Mouse (Mus musculus) adrenal gland, adult 18-20 months (tissue): ENCODE data around the gene Ceacam10. TPM values are rescaled to one million over a fixed set of nuclear protein-coding genes. Genes with fewer than 3 reads are reported as not detected.
"Not testable (repeated sequence)": the region's sequence is repeated elsewhere in the genome, so short reads cannot be mapped to it uniquely, and the experiment has no call there.

Source experiments
- DNase-seq, 2 experiments: peaks; one replicate each; pipeline ENCODE4 v3.0.0; 2021 to 2022; ENCODE audit warnings: low spot score in 2 of 2
- long read RNA-seq, 2 experiments: library from polyadenylated mRNA; stranded (forward); transcript quantifications; one replicate each; pipeline ENCODE4 v2.0.0; 2021
- total RNA-seq, 2 experiments: library from RNA; stranded (reverse); gene quantifications; 1 replicate in 1 of 2; 2 replicates in 1 of 2; pipeline ENCODE4 v1.2.3; 2021

Gene Ceacam10
- total RNA-seq: not detected
- long read RNA-seq, experiment 1: 0 reads
- long read RNA-seq, experiment 2: 0 reads

DNA sequence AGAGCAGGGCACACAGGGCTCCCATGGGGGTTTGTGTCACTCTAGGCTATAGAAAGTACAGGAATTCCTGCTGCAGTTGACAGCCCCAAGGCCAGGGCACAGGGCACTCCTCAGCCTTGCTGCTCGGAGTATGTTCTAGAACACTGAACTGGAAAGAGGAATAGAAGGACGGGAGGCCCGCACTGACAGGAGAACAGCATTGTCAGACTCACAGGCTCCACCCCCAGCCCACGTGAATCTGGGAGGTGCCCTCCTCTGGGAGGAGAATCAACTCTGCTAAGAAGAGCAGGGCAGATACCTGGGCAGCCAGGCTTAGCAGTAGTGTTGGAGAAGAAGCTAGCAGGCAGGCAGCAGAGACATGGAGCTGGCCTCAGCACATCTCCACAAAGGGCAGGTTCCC lies at the start of gene Ceacam10:
Ceacam10 (plus strand) TSS at position 289 of the 400 bp plus-strand sequence.
- DNase-seq: not testable (repeated sequence)

DNA sequence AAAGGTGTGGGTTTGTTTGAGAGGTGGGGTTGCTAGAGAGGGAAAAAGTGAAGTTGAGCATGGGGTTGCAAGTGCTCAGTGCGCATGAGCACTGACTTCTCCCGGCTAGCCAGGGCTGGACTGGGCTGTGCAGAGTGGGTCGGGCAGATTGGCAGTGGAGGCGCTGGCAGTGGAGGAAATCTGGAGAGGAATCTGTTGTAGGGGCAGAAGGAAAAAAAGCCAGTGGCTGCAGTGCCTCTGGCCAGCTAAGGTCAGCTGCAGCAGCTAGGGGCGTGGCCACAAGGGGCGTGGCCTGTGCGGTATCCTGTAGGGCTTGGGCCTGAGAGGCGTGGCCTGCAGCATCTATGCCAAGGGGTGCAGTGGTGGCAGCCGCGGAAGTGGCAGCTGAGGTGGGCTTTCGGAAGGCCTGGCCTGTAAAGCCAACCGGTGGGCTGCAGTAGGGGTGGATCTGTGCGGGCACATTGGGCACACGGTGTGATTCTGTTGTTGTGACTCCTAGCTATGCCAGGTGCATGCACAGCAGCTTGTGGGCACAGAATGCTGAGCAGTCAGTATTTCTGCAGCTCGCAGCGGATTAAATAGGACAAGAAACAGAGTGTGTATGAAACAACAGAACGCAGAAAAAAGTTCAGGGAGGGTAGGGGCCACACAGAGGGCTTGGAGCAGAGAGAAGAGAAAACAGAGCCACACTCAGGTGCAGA lies 40.9 kb upstream of the Ceacam10 start:
- no peak for DNase-seq

DNA sequence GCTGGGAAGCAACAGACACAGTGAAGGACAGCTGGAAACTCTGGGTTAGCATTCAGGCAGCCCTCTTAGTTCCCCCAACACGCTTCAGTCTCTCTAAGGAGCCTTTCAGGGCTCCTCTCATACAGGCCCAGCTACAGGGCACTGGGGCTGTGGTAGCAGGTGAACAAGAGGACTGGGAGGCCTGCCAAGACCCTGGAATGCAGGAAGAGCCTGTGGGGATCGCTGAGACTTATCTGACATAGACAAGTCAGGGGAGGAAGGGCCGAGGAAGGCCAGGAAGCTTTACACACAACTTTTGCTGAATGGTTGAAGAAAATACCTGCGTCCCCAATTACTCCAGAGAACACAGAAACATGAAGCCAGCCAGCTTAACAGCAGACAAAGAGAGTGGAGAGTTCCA lies 26.3 kb upstream of the Ceacam10 start:
- no peak for DNase-seq

DNA sequence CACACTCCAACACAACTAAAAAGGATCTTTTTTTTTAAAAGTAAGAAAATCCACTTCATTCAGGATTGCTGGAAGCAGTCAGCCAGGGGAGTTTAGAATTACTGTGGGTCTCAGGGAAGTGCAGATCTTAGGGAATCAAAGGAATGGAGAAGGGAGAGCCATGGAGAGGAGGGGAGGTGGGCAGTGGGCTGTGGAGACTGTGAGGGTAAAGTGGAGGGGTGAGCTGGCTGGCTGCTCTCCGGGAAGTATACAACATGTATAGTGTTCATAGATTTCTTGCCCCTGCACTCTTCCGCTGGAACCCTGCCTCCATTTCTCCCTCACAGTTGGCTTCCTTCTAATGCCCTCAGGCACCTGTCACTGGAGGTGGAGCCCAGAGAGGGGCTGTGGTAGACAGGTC lies 25.4 kb upstream of the Ceacam10 start:
- no peak for DNase-seq

DNA sequence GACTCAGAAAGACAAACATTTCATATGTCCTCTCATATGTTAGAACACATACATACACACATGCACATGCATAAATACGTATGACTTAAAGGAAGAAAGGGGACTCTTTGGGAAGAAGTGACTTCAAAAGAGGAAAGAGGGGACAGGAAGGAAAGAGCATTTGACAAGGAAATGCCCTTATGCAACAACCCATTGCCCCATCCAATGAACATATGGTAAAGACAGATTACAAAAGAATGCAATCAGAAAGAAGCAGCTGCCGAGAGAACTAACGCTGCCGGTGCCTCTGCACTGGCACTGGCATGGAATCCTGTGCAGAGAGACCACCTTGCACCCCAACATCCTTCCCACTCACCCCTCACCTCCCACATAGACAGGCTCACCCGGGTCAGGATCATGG lies 23.5 kb upstream of the Ceacam10 start:
- no peak for DNase-seq

DNA sequence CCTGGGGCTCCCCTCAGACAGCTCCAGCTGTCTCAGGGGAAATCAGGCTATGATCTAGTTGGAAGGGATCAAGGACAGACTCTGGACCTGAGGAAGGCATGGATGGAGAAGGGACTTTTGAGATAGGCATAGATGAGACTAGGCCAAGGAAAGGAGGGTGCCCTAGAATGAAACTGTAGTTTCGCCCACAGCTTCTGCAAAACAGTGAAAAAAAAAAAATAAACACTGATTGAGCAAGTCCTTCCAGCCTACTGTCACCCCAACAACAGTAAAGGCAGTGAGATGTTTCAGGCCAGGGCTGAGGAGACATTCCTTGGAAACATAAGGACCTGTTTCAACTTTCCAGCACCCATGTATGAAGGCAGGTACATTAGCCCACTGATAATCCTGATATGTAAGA lies 18.5 kb upstream of the Ceacam10 start:
- DNase-seq: no peak

DNA sequence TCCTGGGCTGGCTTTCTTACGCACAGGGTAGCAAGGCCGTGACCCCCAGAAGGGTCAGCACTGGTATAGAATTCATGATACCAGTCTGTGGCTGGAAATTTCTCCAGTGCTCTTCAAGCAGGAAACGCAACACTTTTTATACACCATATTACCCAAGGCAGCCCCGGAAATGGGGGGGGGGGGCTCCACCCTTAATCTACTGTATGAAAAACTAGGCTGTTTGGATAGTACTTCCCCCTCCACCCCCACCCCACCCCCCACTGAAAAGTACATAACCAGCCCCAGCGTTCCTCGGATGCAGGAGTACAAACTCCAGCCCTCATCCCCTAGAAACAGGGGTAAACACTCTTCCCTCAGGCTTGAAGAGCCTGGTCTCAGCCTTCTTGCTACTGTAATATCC lies 16.8 kb upstream of the Ceacam10 start, which contains the start of gene Cd177:
Cd177 (minus strand) TSS at position 101 of the 400 bp plus-strand sequence.
- DNase-seq: no peak

DNA sequence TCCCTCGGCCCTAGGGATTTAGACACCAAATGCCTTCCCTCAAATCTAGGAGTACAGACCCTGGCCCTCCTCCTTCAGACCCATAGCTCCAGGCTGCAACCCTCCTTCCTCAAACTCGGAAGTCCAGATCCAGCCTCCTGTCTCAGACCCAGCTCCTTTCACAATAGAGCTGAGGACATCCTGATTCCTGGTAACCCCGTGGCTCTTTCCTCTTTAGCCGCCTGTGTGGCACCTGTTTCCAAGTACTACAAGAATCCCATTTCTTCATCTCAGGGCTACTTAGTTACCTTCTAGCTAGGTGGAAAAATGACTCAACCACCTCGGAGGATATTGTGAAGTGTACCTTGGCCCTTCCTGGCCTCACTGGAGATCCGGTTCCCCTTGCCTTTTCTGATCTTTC lies 15.8 kb upstream of the Ceacam10 start:
- DNase-seq: no peak

DNA sequence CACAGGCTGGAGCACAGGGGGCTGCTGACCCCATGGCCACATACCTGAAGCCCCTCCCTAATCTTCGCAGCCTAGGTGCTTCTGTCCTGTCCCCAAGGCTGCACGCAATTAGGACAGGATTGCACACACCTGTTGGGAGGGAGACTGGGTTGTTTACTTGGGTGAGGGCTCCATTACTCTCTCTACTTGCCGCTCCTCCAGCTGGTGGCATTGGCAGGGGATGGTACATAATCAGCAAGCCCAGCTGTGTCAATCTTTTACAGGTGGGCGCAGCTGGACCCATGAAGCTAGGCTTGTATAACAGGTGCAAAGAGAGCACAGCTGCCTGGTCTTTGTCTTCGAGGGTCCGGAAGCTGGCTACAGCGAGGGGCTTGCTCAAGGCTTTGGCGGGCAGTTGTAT lies 14.4 kb upstream of the Ceacam10 start:
- no peak for DNase-seq

DNA sequence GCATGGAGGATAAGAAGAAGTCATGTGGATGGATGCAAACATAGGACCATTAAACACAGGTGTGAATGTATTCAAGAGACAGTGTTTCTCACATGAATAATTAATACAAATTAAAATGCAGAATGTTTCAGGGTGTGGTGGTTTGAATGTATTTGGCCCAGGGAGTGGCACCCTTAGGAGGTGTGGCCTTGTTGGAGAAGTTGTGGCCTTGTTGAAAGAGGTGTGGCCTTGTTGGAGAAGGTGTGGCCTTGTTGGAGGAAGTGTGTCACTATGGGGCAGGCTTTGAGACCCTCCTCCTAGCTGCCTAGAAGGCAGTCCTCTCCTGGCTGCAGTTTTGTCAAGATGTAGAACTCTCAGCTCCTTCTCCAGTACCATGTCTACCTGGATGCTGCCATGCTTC lies 5.6 kb upstream of the Ceacam10 start:
- DNase-seq: no peak

DNA sequence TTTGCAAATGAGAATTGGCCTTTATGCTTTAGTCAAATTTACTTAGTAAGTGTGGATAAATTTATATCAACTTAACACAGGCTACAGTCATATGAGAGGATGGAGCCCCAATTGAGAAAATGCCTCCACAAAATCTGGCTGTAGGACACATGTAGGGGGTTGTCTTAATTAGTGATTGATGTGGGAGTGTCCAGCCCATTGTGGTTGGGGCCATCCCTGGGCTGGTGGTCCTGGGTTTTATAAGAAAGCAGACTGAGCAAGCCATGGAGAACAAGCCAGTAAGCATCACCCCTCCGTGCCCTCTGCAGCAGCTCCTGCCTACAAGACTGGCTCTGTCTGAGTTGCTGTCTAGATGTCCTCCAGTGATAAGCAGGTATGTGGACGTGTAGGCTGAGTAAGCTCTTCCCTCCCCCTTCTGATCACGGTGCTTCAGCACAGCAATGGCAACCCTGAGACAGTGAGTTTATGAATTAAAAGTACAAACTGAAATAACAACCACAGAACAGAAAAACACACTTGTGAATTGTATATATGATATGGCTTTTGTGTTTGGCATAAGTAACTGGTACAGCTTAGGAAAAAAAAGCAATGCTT lies 3.0 kb upstream of the Ceacam10 start:
- no peak for DNase-seq

DNA sequence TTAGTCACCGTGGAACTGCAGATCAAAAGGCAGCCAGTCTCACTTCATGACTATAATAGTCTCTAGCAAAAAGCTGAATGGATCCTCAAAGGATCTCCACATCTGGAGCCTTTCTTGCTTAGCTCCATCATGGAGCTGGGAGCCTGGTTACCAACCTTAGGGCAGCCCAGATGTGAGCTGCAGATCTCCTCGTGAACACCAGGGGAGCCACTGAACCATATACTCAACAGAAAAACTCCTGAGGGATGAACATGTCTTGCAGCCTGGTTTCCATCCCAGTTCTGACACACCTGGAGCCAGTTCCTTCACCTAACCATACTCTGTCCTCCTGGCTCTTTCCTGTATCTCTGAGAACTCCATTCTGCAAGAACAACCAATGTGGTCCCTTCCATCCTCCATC lies 861 bp upstream of the Ceacam10 start:
- DNase-seq: no peak

DNA sequence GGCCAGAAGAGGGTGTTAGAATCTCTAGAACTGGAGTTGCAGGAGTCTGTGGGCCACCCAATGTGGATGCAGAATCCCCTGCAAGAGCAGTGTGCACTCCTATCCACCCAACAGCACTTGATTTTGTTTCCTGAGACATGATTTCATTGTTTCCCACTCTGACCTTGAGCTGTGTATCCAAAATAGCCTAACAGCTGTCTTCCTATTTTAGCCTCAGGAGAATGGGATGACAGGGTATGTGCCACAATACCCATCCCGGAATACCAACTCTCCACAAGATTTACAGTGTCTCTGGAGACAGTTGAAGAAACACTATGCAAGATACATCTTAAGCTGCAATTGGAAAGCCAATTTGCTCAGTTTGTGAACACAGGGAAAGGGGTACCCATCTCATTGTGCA lies 20.9 kb downstream of the Ceacam10 start:
- DNase-seq: no peak

DNA sequence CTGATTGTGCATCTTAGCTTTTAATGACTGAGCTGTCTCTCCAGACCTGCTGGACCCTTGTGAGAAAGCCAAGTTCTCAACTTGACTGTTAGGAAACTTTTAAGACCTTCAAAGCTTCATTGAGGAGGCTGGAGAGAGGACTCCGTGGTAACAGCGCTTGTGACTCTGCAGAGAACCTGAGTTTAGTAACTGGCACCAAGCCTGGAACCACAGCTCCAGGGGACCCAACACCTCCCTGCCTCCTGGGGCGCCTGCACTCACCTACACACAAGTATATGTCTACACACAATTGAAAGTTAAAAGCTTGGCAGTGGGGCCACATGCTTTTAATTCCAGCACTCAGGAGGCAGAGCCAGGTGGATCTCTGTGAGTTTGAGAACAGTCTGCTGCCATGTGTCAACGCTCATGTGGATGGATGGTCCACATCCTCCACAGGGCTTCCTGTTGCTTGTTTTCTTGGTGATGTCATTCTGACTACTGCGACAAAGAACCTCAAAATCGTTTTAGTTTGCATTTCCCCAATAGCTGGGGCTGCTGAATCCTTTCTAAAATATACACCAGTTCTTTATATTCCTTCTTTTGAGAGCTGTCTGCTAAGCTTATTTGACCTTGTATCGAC lies 25.3 kb downstream of the Ceacam10 start:
- DNase-seq: no peak

DNA sequence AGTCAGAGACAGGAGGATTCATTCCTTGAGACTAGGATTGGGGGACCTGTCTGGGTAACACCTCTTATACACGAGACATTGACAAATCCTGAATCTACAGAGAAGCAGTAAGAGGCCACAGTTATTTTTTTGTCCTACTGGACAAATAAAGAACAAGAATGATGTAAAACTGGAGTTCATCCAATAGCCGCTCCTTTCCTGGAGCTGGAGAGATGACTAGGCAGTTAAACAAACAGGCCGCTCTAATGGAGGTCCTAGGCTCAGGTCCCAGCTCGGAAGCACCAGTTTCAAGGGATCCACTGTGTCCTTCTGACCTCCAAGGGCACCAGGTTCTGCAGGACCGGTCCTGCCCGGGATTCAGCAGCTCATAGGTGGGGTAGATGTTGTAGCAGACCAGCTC lies 27.8 kb downstream of the Ceacam10 start:
- no peak for DNase-seq

DNA sequence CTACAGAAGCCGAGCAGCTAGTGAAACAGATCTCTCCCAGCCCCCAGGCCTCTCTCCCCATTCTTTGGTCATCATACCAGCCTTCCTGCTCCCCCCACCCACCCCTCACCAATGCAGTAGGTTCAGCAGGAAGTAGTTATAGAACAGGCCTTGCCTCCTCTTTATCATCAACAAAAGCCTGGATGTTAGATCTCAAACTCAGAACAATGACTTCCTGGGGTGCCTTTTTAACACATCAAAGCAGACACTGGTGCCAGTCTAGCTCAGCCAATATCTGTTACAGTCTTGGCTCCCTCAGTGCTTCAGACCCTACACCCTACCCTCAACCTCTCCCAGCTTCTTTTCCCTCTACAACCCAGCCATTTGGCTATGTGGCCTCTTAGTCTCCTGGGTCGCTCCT lies 32.0 kb downstream of the Ceacam10 start:
- no peak for DNase-seq

DNA sequence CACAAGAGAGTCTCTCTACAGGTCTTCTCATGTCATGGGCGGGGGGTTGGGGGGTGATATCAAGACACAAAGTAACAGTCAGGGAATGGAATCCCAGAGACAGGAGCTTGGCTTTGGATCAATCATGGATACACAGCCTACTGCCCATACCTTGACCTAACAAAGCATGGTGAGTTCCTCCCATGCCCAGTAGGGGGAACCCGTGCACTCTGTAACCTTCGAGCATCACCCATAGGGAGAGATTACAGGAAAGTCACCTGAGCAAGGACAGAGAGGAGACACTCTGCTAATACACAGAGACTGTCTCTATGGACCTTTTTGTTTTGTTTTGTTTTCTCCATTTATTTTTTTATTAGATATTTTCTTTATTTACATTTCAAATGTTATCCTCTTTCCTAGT lies 40.5 kb downstream of the Ceacam10 start:
- DNase-seq: peak; percentile 70

DNA sequence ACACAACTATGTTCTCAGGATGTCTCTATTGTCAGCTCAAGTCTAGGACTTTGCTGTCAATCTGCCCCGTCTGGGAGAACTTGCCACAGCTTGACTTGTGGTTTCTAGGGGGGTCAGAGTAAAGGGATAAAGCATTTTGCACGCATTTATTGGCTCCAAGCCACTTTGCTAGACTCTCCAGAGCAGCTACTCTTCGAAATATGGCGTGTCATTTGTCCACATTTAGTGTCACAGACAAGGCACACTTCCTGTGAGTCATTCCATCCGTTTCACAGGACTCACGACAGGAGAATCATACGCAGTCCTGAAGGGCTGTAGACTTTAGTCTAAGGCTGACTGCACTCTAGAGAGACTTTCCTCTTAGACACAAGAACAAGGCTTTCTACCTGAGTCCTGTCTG lies 47.4 kb downstream of the Ceacam10 start:
- DNase-seq: no peak

DNA sequence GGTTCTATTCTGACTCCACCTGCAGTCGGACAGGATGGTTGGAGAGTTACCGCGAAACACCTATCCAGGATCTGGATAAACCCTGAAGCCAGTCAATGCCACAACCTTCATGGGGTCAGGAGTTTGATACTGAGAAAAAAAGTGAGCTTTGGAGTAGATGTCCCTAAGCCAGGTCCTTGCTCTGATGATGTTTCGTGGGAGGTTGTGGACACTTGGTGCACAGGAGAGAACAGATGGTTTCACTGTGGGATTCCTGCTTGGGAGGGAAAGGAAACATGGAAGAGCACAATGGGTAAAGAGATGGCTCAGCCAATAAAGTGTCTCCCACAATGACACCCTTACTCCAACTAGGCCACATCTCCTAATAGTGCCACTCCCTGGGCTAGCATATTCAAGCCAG lies 50.2 kb downstream of the Ceacam10 start:
- DNase-seq: no peak
